Mouse (Mus musculus): ENCODE measurements around the gene Doc2b. TPM values are rescaled to one million over a fixed set of nuclear protein-coding genes. Genes with fewer than 3 reads are reported as not detected.

The Doc2b gene
- total RNA-seq (2014; fragmentation: Nextera tagmentation), result not detected in 2 replicates
- not detected in 2 replicates for total RNA-seq (2017)

DNA sequence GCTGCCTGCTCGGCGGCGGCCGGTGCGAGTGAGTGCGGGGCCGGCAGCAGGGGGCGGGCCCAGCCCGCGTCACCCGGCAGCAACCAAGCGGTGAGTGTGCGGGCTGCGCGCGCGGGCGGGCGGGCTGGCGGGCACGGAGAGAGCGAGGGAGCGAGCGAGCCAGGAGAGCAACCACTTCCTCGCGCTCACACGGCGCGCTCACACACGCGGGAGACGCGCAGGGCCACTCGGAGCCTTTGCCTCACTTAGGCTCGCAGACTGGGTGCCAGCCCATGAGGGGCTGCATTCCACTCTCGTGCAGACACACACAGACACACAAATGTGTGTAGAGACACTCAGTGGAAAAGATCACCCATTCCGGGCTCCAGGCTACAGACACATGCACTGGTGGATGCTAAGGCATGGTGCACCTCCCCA, at the start of gene Doc2b:
Gene Doc2b, minus strand, starts transcription at position 21 of the 417 bp plus-strand sequence.
- no peak for ATAC-seq (replicated peaks; ENCODE audit: low FRiP score, low TSS enrichment, poor library complexity, severe bottlenecking)

DNA sequence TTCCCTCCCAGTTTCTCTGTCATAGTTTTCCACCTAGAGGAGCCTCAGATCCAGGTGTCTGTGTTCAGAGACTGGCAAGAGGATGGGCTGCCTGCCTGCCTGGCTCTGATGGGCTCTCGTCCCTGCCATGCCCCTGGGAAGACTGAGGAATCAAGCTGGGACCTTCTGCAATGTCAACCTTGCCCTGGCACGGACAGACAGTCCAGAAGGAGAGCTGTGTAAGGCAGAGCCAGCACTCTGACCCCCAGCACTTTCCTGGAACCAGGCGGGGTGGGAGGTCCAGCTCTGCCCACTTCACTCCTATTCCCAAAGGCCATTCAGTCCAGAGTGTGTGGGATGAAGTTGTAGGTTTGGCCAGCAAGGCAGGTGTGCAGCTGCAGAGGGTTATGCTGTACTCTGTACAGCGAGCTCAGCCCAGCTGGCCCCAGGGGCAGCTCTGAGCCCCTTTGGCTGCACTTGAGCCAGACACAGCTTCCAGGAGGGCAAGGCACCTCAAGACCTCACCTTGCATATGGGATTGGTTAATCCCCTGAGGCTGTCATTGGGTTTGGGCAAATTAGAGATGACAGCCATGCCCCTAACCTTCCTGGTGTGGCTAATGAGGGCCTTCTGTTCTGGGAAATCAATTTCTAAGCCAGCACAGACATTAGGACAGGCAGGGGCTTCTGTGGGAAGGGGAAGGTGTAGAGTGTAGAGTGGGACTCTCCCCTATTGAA, 47.2 kb upstream of the Doc2b start:
- no peak for ATAC-seq (replicated peaks; ENCODE audit: low FRiP score, low TSS enrichment, poor library complexity, severe bottlenecking)

DNA sequence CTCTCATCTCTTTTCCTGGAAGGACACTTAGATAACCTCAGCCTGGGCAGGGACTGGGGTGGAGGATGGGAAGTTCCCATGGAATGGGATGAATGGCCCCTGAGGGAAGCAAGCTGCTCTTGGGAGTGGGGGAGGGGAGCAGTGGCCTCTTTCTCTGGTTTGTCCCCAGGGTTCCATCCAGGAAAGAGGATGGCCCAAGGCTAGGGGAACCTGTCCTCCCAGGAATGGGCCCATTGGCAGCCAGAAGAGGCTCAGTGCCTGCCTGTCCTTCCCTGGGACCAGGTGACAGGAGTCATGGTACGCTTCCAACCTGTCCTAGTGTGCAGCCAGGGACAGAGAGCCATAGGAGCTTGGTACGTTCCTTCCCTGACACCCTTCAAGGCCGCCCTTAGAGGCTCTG, 45.7 kb upstream of the Doc2b start:
- ATAC-seq (replicated peaks; ENCODE audit: low FRiP score, low TSS enrichment, poor library complexity, severe bottlenecking), result no peak

DNA sequence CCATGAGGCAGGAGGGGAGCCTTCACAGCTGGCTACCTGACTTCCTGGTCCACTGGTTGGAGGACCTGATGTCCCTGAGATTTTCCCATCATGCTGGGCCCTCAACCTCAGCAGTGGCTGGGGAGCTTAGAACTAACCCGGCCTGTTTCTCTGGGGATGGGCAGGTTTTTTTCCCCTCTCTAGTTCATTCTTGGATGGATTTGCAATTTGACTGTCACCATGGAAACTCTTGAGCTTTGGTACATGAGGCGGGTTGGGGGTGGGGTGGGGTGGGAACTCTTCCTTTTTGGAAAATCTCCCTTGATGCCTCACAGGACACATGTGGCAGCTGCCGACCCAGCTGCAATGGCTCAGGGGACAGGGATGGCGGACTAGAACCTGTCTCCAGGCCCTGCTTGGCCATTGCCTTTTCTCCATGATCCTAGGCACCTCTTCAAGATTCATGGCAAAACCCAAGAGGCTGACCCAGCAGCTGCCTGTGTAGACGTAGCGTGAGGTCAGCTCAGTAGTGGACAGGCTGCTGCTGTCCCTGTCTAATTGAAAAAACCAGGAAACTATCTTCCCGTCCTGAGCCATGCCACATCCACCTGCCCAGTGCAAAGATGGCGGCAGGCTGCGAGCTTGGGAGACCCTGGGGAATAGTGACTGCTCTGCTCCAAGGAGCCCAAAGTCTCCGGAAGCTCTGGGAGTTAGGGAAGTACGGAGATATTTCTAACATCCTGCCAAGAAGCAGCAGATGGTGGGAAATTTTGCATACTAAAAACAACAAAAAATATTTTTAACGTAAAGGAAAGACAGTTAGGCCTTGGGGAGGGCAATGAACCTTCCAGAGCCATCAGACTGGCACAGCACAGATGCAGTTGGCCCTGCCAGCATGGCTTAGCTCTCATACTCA, 43.9 kb upstream of the Doc2b start:
- no peak for ATAC-seq (replicated peaks; ENCODE audit: low FRiP score, low TSS enrichment, poor library complexity, severe bottlenecking)

DNA sequence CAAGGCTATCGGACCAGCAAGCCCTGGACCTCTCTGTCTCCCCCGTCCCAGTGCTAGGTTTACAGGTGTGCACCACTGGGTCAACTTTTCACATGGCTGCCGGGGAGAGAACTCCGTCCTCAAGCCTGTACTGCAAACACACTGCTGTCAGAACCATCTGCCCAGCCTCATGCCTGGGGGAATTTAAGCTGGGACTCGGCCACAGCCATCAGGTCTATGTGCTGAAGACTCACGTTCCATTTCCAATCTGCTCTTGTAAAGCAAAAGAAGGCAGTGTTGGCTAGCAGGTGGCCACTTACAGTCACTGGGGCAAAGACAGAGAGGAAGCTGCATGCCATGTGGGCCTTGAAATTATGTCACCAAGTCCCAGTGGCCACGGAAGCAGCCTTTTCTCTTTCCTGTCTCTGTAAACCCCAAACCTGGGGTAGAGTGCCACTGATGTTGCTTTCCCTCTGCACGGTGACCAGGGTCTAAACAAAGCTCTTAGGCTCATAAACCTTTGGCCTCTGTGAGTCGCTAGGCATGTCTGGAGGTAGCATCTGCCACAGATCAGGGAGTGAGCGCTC, 43.1 kb upstream of the Doc2b start:
- no peak for ATAC-seq (replicated peaks; ENCODE audit: low FRiP score, low TSS enrichment, poor library complexity, severe bottlenecking)

DNA sequence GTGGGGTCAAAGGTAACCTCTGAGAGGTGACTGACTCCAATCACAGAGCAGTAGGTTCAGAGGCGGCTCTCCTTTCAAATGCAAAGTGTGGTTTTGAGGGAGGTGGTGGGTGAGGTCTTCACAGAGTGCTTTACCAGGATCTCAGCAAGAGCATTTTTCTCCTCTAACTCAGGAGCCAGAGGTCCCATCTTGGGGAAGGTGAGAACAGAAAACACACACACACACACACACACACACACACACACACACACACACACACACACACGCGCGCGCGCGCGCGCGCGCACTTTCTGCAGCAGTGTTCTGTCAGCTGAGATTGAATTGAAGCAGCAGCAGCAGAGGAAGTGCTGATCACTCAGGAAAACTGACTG, 40.4 kb upstream of the Doc2b start:
- no peak for ATAC-seq (replicated peaks; ENCODE audit: low FRiP score, low TSS enrichment, poor library complexity, severe bottlenecking)

DNA sequence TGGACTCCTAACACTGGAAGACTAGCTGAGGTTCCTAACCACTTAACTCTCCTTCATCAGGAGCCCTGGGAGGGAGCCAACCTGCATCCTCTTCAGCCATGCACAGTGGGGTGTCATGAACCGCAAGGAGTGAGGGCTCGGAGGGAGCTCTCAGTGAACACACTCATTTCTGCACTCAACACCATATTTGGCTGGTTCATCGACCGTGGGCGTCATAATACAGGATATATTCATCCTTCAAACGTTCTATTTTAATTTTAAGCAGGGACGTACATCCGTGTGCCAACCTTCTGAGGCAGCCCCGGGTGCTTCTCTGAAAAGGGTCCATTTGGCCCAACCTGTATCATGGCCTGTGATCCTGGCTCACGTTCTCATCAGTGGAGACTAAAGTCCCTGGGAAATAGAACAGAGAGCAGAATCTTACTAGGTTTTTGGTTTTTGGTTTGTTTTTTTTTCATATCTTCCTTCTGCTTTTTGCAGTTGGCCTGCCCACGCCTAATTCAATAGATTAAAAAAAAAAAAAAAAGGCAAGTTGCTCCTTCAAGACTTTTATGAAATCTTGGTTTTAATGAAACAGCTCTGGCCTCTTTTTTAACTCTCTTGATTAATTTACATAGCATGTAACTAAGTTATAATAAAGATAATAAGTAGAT, 39.9 kb upstream of the Doc2b start:
- no peak for ATAC-seq (replicated peaks; ENCODE audit: low FRiP score, low TSS enrichment, poor library complexity, severe bottlenecking)

DNA sequence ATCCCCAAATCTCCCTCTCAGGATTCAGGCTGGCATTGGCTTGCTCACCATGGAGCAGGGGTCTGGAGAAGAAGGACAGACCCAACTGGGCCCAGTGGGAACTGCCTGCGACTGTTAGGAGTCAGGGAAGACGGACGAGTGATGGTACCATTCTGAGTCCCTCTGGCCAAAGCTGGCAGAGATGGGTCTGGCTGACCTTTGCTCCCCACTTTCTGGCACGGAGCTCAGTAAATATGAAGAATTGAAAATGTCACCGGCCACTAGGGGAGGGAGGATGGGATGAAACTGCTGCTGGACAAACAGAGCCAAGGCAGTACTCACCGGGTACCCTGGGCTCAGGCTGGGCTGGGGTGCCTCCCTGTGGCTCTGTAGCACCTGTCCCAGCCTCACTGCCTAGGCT, 37.2 kb upstream of the Doc2b start:
- no peak for ATAC-seq (replicated peaks; ENCODE audit: low FRiP score, low TSS enrichment, poor library complexity, severe bottlenecking)

DNA sequence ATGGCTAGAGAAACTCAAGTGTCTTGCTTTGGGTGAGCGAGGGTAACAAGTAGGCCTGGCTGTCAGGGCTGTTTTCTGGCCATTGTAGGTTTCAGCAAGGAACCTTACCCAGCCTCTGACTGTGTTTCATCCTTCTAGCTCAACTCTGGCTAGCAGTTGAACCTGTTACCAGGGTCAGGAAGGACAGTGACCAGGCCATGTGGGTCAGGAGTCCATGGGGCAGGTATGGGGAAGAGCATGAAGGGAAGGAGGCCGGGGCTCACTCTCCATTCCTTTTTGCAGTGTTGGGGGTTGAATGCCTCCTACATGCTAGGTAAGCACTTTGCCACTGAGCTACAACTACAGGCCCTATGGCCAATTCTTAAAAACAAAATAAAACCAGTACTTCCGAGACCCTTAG, 34.5 kb upstream of the Doc2b start:
- no peak for ATAC-seq (replicated peaks; ENCODE audit: low FRiP score, low TSS enrichment, poor library complexity, severe bottlenecking)

DNA sequence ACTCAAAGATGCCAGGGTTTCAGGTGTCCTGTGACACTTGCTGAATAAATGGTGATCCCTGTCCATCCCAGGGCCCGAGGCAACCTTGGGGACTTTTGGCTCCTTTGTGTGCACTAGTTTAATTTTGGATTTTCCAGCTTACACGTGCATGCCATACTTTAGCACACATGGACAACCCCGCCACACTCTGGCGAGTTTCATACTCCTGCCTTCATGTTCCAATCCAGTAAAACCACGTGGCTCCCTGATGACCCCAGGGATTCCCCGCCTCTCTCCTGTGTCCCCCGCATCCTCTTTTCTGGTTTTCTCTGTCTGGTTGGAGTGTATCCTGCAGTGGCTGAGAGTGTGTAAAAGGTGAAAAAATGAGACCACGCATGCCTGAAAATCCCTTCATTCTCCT, 31.6 kb upstream of the Doc2b start:
- no peak for ATAC-seq (replicated peaks; ENCODE audit: low FRiP score, low TSS enrichment, poor library complexity, severe bottlenecking)

DNA sequence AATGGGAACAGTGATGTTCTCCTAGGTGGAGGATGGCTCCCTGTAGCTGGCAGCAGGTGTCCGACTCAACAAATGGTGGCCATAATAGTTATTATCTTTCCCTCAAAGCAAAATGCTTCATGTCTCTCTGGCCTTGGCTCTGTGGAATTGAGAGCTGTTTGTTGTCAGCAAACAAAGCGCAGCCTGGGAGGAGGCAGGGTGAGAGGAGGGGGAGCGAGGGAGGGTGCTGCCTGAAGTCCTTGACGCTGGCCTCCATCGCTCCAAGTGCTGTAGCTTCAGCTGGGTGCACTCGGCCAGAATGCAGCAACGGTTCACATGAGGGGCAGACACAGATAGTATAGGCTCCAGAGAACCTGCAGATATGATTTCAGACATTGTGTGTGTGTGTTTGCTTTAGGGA, 27.7 kb upstream of the Doc2b start:
- ATAC-seq (replicated peaks; ENCODE audit: low FRiP score, low TSS enrichment, poor library complexity, severe bottlenecking), result no peak

DNA sequence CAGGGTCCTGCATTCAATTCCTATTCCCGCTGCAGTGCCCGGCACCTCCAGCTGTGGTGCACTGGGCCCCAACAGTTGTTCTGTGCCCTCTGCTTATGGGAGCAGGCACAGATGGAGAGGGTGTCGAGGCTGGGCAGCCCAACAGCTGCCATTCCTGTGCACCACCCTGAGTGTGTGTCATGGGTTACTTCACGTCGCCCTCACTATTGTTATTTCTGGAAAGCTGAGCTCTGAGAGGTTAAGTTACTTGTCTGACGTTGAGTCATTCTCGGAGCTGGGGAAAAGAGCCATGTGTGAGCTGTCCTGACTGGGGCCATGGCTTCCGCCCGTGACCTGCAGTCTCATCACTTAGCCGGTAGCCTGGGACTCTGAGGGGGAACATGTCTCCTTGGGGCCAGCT, 17.2 kb upstream of the Doc2b start:
- ATAC-seq (replicated peaks; ENCODE audit: low FRiP score, low TSS enrichment, poor library complexity, severe bottlenecking), result no peak

DNA sequence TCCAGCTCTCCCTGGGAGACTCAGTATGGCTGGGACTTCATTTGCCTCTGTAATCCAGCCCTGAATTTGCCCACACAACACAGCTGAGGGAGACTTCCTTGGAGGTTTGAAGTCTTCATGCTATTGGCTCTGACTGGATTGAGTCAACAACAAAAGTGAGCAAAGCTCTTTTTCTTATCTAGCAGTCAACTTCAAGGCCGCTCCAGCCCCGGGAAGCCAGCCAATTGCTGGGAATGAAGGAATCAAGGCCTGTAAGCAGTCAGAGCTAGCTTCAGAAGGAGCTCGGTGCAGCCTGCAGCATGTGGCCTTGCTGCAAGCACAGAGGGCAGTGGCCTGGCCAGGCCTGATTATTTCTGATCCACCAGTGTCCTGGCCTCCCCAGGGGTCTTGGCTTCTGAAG, 16.1 kb upstream of the Doc2b start:
- ATAC-seq (replicated peaks; ENCODE audit: low FRiP score, low TSS enrichment, poor library complexity, severe bottlenecking), result no peak

DNA sequence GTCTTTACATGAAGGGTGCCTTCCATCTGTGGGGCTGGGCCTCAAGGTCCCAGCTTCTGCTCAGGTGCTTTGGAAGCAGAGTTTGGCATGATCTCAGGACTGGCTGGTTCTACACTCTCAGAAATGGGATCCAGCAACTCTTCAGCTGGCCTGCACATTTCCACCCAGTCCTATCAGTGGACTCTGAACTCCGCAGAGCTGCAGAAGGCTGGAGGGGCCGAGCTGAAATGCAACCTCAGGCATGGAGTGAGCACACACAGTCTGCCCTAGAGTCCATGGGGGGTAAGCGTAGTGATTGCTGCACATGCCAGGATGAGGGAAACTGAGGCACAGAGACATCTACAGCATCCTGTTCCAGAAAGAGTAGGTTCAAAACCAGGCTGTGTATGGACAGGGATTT, 14.7 kb upstream of the Doc2b start:
- ATAC-seq (replicated peaks; ENCODE audit: low FRiP score, low TSS enrichment, poor library complexity, severe bottlenecking), result no peak

DNA sequence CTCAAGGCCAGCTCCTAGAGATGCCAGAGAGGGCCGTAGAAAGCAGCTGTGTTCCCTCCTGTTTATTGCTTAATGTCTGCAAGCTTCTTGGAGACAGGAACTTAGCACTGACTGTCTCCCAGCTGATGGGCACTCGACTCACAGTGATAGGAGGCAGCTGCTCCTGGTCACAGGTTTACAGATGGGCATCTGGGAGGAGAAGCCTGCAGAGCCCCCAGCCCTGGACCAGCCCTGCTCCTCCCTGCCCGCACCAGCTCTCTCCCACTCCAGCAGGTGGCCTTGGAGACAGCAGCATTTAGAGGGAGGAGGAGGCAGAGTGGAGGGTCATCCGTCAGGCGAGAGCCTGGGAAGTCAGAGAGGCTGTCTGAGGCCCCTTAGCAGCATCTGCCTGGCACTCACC, 11.6 kb upstream of the Doc2b start:
- no peak for ATAC-seq (replicated peaks; ENCODE audit: low FRiP score, low TSS enrichment, poor library complexity, severe bottlenecking)

DNA sequence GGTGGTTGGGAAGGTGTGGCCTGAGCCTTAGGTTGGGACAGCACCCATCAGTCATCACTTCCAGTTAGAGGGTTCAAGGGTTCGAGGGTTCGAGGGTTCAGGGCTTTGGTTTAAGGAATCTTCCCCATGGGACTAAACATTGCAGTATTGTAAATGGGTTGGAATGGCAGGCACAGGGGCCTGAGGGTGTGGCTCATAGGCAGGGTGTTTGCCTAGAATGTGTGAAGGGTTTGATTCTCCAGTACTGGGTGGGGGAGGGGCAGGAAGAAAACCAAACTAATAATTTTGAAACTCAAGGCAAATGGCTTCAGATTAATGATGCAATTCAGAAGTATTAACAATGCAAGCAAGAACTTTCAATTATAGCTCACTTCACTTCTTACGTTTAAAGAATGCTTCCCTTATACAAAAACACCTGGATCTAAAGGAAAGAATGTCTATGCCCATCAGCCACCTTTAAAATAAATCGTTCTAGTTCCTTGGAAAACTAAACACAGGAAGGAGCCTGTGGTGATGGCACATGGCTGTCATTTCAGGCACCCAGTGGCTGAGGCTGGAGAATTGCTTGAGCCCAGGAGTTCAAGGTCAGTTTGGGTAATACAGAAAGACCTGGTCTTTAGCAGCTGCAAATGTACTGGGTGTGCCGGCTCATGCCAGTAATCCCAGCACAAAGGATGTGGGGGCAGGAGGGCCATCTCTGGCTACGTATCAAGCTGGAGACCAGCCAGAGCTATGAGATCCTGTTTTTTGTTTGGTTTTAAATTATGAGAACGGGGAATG, 6.1 kb upstream of the Doc2b start:
- no peak for ATAC-seq (replicated peaks; ENCODE audit: low FRiP score, low TSS enrichment, poor library complexity, severe bottlenecking)

DNA sequence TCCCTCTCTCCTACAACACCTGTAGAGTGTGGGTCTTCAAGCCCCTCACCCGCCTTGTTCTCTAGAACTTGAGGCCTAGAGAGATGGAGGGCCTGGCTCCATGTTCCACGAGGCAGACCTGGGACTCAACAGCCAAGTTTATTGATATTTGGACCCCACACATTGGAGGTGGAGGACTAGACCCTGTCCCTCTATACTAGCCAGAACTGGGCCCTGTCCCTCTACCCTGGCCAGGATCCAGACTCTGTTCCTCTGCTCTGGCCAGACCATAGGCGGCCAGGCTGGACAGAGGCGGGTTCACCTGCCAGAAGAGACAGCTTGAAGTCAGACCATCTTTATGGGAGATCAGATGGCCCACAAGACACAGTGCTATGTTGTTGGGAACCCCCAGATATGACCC, 5.5 kb upstream of the Doc2b start:
- no peak for ATAC-seq (replicated peaks; ENCODE audit: low FRiP score, low TSS enrichment, poor library complexity, severe bottlenecking)

DNA sequence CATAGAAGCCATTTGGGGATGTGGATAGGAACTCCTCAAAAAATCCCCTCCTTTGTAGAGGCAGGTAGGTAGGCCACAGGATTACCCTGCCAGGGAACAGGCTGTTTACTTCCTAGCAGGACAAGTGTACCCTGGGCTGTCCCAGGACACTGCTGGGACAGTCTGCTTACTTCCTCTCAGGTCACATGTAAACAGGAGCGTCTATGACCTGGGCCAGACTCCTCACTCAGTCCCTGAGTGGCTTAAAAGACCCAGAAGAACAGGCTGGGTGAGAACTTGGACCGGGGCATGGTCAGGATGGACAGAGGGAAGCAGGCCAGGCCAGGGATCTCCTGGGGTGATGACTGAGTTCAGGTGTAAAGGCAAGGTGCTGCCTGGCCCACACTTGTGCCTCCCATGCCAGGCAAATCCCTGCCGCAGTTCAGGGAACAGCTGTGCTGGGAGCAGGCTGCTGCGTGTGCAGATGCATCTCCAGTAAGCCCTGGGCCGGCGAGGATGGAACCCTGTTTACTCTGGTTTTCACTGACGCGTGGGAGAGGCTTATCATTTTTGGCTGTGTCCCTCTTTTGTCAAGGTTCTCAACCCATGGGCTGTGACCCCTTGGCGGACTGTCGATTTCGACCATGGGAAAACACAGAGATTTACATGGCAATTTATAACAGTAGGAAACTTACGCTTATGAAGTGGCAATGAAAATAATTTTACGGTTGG, 842 bp upstream of the Doc2b start:
- ATAC-seq (replicated peaks; ENCODE audit: low FRiP score, low TSS enrichment, poor library complexity, severe bottlenecking), result no peak

DNA sequence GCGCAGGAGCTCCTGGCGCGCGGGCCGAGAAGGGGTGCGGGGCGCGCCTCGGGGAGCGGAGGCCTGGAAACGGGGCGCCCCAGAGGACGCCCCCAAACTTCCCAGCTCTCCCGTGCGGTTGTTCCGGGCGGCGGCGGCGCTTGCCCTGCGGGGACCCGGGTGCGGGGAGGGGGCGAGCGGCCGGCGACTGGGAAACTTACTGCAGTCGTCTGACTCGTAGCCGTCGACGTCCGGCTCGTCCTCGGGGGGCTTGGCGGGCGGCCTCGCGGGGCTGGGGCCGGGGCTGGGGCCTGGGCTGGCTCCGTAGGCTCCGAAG, 570 bp downstream of the Doc2b start:
- ATAC-seq (replicated peaks; ENCODE audit: low FRiP score, low TSS enrichment, poor library complexity, severe bottlenecking), result no peak

Measured in megakaryocyte-erythroid progenitor cell, adult 5-6 weeks (primary cell).